Mouse (Mus musculus) lung, adult 2 months (tissue): ENCODE results near the gene Fgf23.

Source experiments
- CTCF ChIP-seq: fragments of 200-500 bp; IDR thresholded peaks from 2 replicates; pipeline ENCODE4 v1.5.1; 2011; ENCODE audit warnings: mild to moderate bottlenecking, low read length, control low read depth; ENCODE audit not compliant: insufficient read depth
- POLR2A ChIP-seq: fragments of 200-500 bp; IDR thresholded peaks from 2 replicates; pipeline ENCODE4 v1.6.1; 2011; ENCODE audit warnings: low read depth, mild to moderate bottlenecking, control low read depth, low read length, borderline replicate concordance; ENCODE audit errors: extremely low read depth

DNA sequence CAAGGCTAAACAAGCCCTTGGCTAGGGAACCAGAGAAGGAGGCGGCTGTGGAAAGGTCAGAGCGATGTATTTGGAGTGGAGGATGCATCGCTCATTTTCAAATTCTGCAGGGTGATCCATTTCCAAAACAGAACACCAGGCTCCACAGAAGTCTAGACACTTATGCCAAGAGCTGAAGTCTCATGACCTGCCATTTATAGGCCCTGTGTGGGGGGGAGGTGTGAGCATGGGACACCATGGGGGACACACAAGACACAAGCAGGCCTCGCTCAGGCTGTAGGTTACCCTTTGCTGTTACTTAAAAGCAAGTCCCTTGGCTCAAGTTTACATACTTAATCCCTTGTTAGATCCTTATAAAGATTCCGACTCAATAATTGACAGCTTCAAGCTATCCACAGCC is 33.5 kb downstream of the Fgf23 start:
- TF ChIP-seq CTCF: no peak
- no peak for TF ChIP-seq POLR2A
